Mouse (Mus musculus) testis, adult 2 months (tissue): ENCODE results near the gene Cbr3.
A peak's percentile ranks its signal among the peaks of the same experiment; 100 is the strongest.

Experiments
- CTCF ChIP-seq: fragments of 200-500 bp; IDR thresholded peaks from 2 replicates; pipeline ENCODE4 v1.5.1; 2012; ENCODE audit warnings: low read depth, mild to moderate bottlenecking, inconsistent platforms, low read length, moderate library complexity; ENCODE audit not compliant: control insufficient read depth, insufficient read depth, insufficient replicate concordance
- POLR2A ChIP-seq: fragments of 200-500 bp; IDR thresholded peaks from 2 replicates; pipeline ENCODE4 v1.6.1; 2012; ENCODE audit warnings: low read depth, mild to moderate bottlenecking, inconsistent platforms, low read length, moderate library complexity; ENCODE audit not compliant: control insufficient read depth

DNA sequence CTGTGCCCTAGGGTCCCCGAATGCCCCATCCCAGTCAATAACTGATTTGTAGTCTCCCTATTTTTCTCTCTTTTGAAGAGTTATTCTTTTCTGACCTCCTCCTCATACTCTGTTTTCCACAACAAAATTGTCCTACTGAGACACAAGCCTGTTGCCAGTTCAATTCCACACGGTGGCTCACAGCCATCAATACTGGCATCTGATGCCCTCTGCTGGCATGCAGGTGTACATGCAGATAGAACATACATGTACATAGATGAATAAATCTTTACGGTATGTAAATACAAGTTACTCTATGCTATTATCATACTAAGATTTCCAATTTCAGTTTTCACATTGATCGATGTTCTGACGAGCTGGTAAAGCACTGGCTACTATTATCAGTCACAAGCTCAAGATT, 12.0 kb upstream of the Cbr3 start:
- TF ChIP-seq POLR2A (no peak), CTCF (peak; percentile 10; the same call in 1 of the 2 replicates)
